Mouse (Mus musculus): Measurements from ENCODE around the gene Olfr44. TPM values are rescaled to one million over a fixed set of nuclear protein-coding genes. Genes with fewer than 3 reads are reported as not detected.

Olfr44 gene
- polyA plus RNA-seq (2014; fragmentation: Illumina TruSeq; extraction: RNeasy Lipid Tissue Mini Kit (QIAGEN cat#74804); ENCODE audit: low read depth, low replicate concordance): not detected

GRCm38 (mm10) chr9:39493895-39494294 lies at the start of gene Olfr44:
Gene Olfr44, minus strand, starts transcription at chr9:39493995.

GRCm38 (mm10) chr9:39515531-39515930 lies 21.7 kb upstream of the Olfr44 start, which contains the start of gene Olfr957:
Gene Olfr957, minus strand, starts transcription at chr9:39515809.

GRCm38 (mm10) chr9:39471844-39472243 lies 22.0 kb downstream of the Olfr44 start, which contains the start of gene Olfr955:
Gene Olfr955, minus strand, starts transcription at chr9:39471944.

GRCm38 (mm10) chr9:39456401-39456800 lies 37.4 kb downstream of the Olfr44 start, which contains the start of gene Olfr954:
Gene Olfr954, plus strand, starts transcription at chr9:39456701.

Other genes starting within 250 kb of the Olfr44 start
- gene Olfr1537, start 244.0 kb downstream of the Olfr44 start, polyA plus RNA-seq (2014; fragmentation: Illumina TruSeq; extraction: RNeasy Lipid Tissue Mini Kit (QIAGEN cat#74804); ENCODE audit: low read depth, low replicate concordance): not detected
- not detected for gene Olfr945, start 217.2 kb downstream of the Olfr44 start, polyA plus RNA-seq (2014; fragmentation: Illumina TruSeq; extraction: RNeasy Lipid Tissue Mini Kit (QIAGEN cat#74804); ENCODE audit: low read depth, low replicate concordance)
- not detected for gene Olfr948, start 167.9 kb downstream of the Olfr44 start, polyA plus RNA-seq (2014; fragmentation: Illumina TruSeq; extraction: RNeasy Lipid Tissue Mini Kit (QIAGEN cat#74804); ENCODE audit: low read depth, low replicate concordance)
- gene Olfr951, start 106.6 kb downstream of the Olfr44 start, polyA plus RNA-seq (2014; fragmentation: Illumina TruSeq; extraction: RNeasy Lipid Tissue Mini Kit (QIAGEN cat#74804); ENCODE audit: low read depth, low replicate concordance): not detected
- gene Olfr952, start 66.8 kb downstream of the Olfr44 start, polyA plus RNA-seq (2014; fragmentation: Illumina TruSeq; extraction: RNeasy Lipid Tissue Mini Kit (QIAGEN cat#74804); ENCODE audit: low read depth, low replicate concordance): not detected
- not detected for gene Olfr954, start 37.3 kb downstream of the Olfr44 start, polyA plus RNA-seq (2014; fragmentation: Illumina TruSeq; extraction: RNeasy Lipid Tissue Mini Kit (QIAGEN cat#74804); ENCODE audit: low read depth, low replicate concordance)
- gene Olfr955, start 22.1 kb downstream of the Olfr44 start, polyA plus RNA-seq (2014; fragmentation: Illumina TruSeq; extraction: RNeasy Lipid Tissue Mini Kit (QIAGEN cat#74804); ENCODE audit: low read depth, low replicate concordance): not detected
- gene Olfr957, start 21.8 kb upstream of the Olfr44 start, polyA plus RNA-seq (2014; fragmentation: Illumina TruSeq; extraction: RNeasy Lipid Tissue Mini Kit (QIAGEN cat#74804); ENCODE audit: low read depth, low replicate concordance): not detected
- gene Olfr958, start 60.1 kb upstream of the Olfr44 start, polyA plus RNA-seq (2014; fragmentation: Illumina TruSeq; extraction: RNeasy Lipid Tissue Mini Kit (QIAGEN cat#74804); ENCODE audit: low read depth, low replicate concordance): not detected
- not detected for gene Olfr959, start 81.6 kb upstream of the Olfr44 start, polyA plus RNA-seq (2014; fragmentation: Illumina TruSeq; extraction: RNeasy Lipid Tissue Mini Kit (QIAGEN cat#74804); ENCODE audit: low read depth, low replicate concordance)
- 27.7 TPM for gene AW551984, start 110.4 kb upstream of the Olfr44 start, polyA plus RNA-seq (2014; fragmentation: Illumina TruSeq; extraction: RNeasy Lipid Tissue Mini Kit (QIAGEN cat#74804); ENCODE audit: low read depth, low replicate concordance)
- gene Olfr148, start 116.7 kb upstream of the Olfr44 start, polyA plus RNA-seq (2014; fragmentation: Illumina TruSeq; extraction: RNeasy Lipid Tissue Mini Kit (QIAGEN cat#74804); ENCODE audit: low read depth, low replicate concordance): not detected
- gene Olfr960, start 127.4 kb upstream of the Olfr44 start, polyA plus RNA-seq (2014; fragmentation: Illumina TruSeq; extraction: RNeasy Lipid Tissue Mini Kit (QIAGEN cat#74804); ENCODE audit: low read depth, low replicate concordance): not detected
- gene Olfr961, start 151.1 kb upstream of the Olfr44 start, polyA plus RNA-seq (2014; fragmentation: Illumina TruSeq; extraction: RNeasy Lipid Tissue Mini Kit (QIAGEN cat#74804); ENCODE audit: low read depth, low replicate concordance): not detected
- gene Olfr963, start 173.2 kb upstream of the Olfr44 start, polyA plus RNA-seq (2014; fragmentation: Illumina TruSeq; extraction: RNeasy Lipid Tissue Mini Kit (QIAGEN cat#74804); ENCODE audit: low read depth, low replicate concordance): not detected
- not detected for gene Olfr149, start 213.1 kb upstream of the Olfr44 start, polyA plus RNA-seq (2014; fragmentation: Illumina TruSeq; extraction: RNeasy Lipid Tissue Mini Kit (QIAGEN cat#74804); ENCODE audit: low read depth, low replicate concordance)
- not detected for gene Olfr965, start 217.4 kb upstream of the Olfr44 start, polyA plus RNA-seq (2014; fragmentation: Illumina TruSeq; extraction: RNeasy Lipid Tissue Mini Kit (QIAGEN cat#74804); ENCODE audit: low read depth, low replicate concordance)
- gene Olfr150, start 237.0 kb upstream of the Olfr44 start, polyA plus RNA-seq (2014; fragmentation: Illumina TruSeq; extraction: RNeasy Lipid Tissue Mini Kit (QIAGEN cat#74804); ENCODE audit: low read depth, low replicate concordance): not detected

Measured in adrenal gland, adult 10 weeks (tissue).